Mouse (Mus musculus): ENCODE measurements around the gene Krt7.

DNA sequence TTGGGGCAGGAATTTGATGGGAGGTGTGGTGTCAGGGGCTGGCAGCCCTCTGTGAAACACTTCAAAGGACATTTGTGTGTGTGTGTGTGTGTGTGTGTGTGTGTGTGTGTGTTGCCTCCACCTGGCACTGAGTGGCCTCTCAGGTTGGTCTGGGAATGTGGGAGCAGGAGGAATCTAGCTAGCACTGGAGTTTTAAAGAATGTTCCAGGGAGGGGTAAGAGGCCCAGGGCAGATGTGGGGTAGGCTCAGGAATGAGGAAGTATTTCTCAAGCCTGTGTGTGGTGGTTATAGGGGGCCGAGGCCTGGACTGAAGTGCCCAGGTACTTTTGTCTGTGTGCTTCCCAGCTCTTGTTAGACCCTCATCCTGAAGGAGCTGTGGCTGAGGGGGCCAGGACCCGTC is at the start of gene Krt7:
- TF ChIP-seq POLR2A (IDR thresholded peaks at IDR 0.05; ENCODE audit: extremely low read depth, insufficient read depth, low read length) (no peak), CTCF (IDR thresholded peaks at IDR 0.05; ENCODE audit: low read depth, low read length) (no peak)
